7 mouse cellular contexts compared by ENCODE assay signal in genomic region chr10:41689941-41690887, GRCm38 (mm10). TPM values are rescaled to one million over a fixed set of nuclear protein-coding genes. Genes with fewer than 3 reads are reported as not detected.
A peak's percentile ranks its signal among the peaks of the same experiment; 100 is the strongest.
DNase-seq lines count a peak whose midpoint lies in the region; TF ChIP-seq lines count a peak whose summit lies in the region.

No protein-coding gene starts in this region.

- H3K4me1 ChIP-seq in midbrain, embryonic 10.5 days = peaks cover 6% of the 10 kb centered on the region
- peaks cover 3% of the 10 kb centered on the region; the same call in 1 of the 2 replicates for H3K4me1 ChIP-seq in small intestine, adult 2 months (ENCODE audit: control insufficient read depth, insufficient read depth, insufficient read length, low read length)

- peak overlapping the region; percentile 58; the same call in 1 of the 2 replicates for H3K27ac ChIP-seq in midbrain, embryonic 10.5 days (replicated peaks)
- no peak overlapping the region for H3K27ac ChIP-seq in small intestine, adult 2 months (ENCODE audit: insufficient read depth, low read depth, low read length)

- H3K36me3 ChIP-seq in midbrain, embryonic 10.5 days = no peaks in the 10 kb centered on the region
- no peaks in the 10 kb centered on the region for H3K36me3 ChIP-seq in small intestine, adult 2 months (ENCODE audit: control insufficient read depth, insufficient read depth, low read length)

- TF ChIP-seq CTCF in small intestine, adult 2 months (IDR thresholded peaks at IDR 0.05; ENCODE audit: extremely low read depth, insufficient read length, insufficient replicate concordance, low read depth, low read length) = peak; percentile 78; the same call in 1 of the 2 replicates

- no peaks in the 10 kb centered on the region; the same call in 1 of the 2 replicates for H3K9me3 ChIP-seq in midbrain, embryonic 10.5 days (replicated peaks)

- peaks cover 11% of the 10 kb centered on the region for H3K27me3 ChIP-seq in midbrain, embryonic 10.5 days (ENCODE audit: low read depth, poor library complexity, severe bottlenecking)
- H3K27me3 ChIP-seq in small intestine, adult 2 months (ENCODE audit: control insufficient read depth, insufficient read depth, low read length) = no peaks in the 10 kb centered on the region

- 22% methylated on average over 24 of the region's 24 CpGs for WGBS in midbrain, embryonic 10.5 days
- 20% methylated on average over 24 of the region's 24 CpGs for WGBS in small intestine, adult 2 months

- TF ChIP-seq POLR2A in small intestine, adult 2 months (IDR thresholded peaks at IDR 0.05; ENCODE audit: low read depth, low read length) = no peak

- DNase-seq in T-cell, adult 2 months (ENCODE audit: low spot score) = peak; percentile 79
- peak; percentile 69 for DNase-seq in cerebellum, adult 8-10 months
- DNase-seq in frontal cortex, postnatal 36 days (ENCODE audit: low spot score in 2 of 2) = peak; percentile 55 to 68
- peak; percentile 92 for DNase-seq in induced T-regulatory cell, adult 2 months (ENCODE audit: low read depth)
- DNase-seq in left cerebral cortex, postnatal 4 days = peak; percentile 58
- DNase-seq in midbrain, embryonic 10.5 days (ENCODE audit: low spot score) = peak; percentile 71

- intact Hi-C loops in left cerebral cortex, postnatal 4 days (cut with DNase I) = loop anchor here (10.0 kb wide), 3 partner anchors 125 to 605 kb away; partner anchors contain the start of genes Ak9 and Fig4

- peak overlapping the region; percentile 60 for H3K4me3 ChIP-seq in midbrain, embryonic 10.5 days
- H3K4me3 ChIP-seq in small intestine, adult 2 months (ENCODE audit: low read depth, low read length) = peak overlapping the region; percentile 43

RNA-seq across cellular contexts. Expression of gene Ccdc162, which starts 26.2 kb away (rescaled TPM):
- under 1 TPM; 0.38 to 0.88 TPM for total RNA-seq in left cerebral cortex, postnatal 4 days (2021)
- 0.32 and 0.34 TPM in 2 replicates for polyA plus RNA-seq in midbrain, embryonic 10.5 days (2016; fragmentation: Nextera tagmentation; extraction: Ambion mirVana)
- 0.08 and 0.37 TPM in 2 replicates for polyA plus RNA-seq in small intestine, adult 2 months (2012; rRNA removed)
